ENCODE assay signal across 10 mouse cellular contexts in genomic region chr10:118991213-118991612, GRCm38 (mm10).
DNase-seq lines count a peak whose midpoint lies in the region; ATAC-seq and TF ChIP-seq lines count a peak whose summit lies in the region.
"Had no signal": no experiment of that assay in that cellular context is flagged by ENCODE, and none has a peak within 500 bp of the region (broad histone marks: within the 10 kb centered on the region; RNA-seq: fewer than 3 reads in every experiment).

No protein-coding gene starts in this region.

- no peak for TF ChIP-seq CTCF in kidney, postnatal 0 days (IDR thresholded peaks at IDR 0.05; ENCODE audit: low read depth)

- DNase-seq in kidney, postnatal 0 days (ENCODE audit: low spot score): peak; percentile 47
- peak; percentile 79 for DNase-seq in 3134 (ENCODE audit: extremely low read depth, insufficient read length, low spot score)
- DNase-seq in brain, adult 2 months (ENCODE audit: low read depth, low spot score): peak; percentile 78
- DNase-seq in heart, postnatal 36 days: peak; percentile 55 to 64
- no peak for DNase-seq in spleen, postnatal 4 days (ENCODE audit: low spot score in 2 of 2)
- DNase-seq in spleen, postnatal 36 days (ENCODE audit: low spot score in 2 of 2): no peak

- intact Hi-C loops in heart, postnatal 36 days (cut with DNase I): no loop called here

- no peaks in the 10 kb centered on the region for H3K4me1 ChIP-seq in kidney, postnatal 0 days (replicated peaks; ENCODE audit: insufficient read depth, low read length)
- H3K4me1 ChIP-seq in kidney, embryonic 14.5 days (ENCODE audit: control insufficient read depth, insufficient read depth, low read length): no peaks in the 10 kb centered on the region
- H3K4me1 ChIP-seq in forebrain, embryonic 12.5 days: no peaks in the 10 kb centered on the region
- H3K4me1 ChIP-seq: hindbrain, embryonic 10.5 days had no signal

- WGBS in kidney, postnatal 0 days: 26% methylated on average over 7 of the region's 7 CpGs
- 51% methylated on average over 7 of the region's 7 CpGs for WGBS in kidney, embryonic 14.5 days
- WGBS in forebrain, embryonic 12.5 days: 94% methylated on average over 7 of the region's 7 CpGs

- no peak overlapping the region for H3K9ac ChIP-seq in kidney, postnatal 0 days (ENCODE audit: low read depth, low read length)
- H3K9ac ChIP-seq in kidney, embryonic 14.5 days (ENCODE audit: low read depth, low read length): no peak overlapping the region
- no peak overlapping the region for H3K9ac ChIP-seq in forebrain, embryonic 12.5 days
- H3K9ac ChIP-seq: limb, embryonic 12.5 days had no signal

- ATAC-seq in kidney, postnatal 0 days (replicated peaks; ENCODE audit: low FRiP score, low read depth): no peak
- no peak for ATAC-seq in kidney, embryonic 14.5 days (ENCODE audit: low FRiP score, low TSS enrichment)
- ATAC-seq in forebrain, embryonic 12.5 days (ENCODE audit: low FRiP score): no peak

- no peak overlapping the region for H3K4me3 ChIP-seq in kidney, postnatal 0 days (replicated peaks; ENCODE audit: low read depth, low read length)
- no peak overlapping the region for H3K4me3 ChIP-seq in kidney, embryonic 14.5 days (ENCODE audit: low read length)
- no peak overlapping the region for H3K4me3 ChIP-seq in forebrain, embryonic 12.5 days (replicated peaks)
- H3K4me3 ChIP-seq: hindbrain, embryonic 10.5 days; limb, embryonic 12.5 days had no signal

- no peaks in the 10 kb centered on the region for H3K36me3 ChIP-seq in kidney, postnatal 0 days (ENCODE audit: insufficient read depth, low read length)
- H3K36me3 ChIP-seq in kidney, embryonic 14.5 days (ENCODE audit: control insufficient read depth, insufficient read depth, low read length): no peaks in the 10 kb centered on the region
- H3K36me3 ChIP-seq in forebrain, embryonic 12.5 days (replicated peaks): no peaks in the 10 kb centered on the region
- H3K36me3 ChIP-seq: hindbrain, embryonic 10.5 days; limb, embryonic 12.5 days had no signal

- H3K9me3 ChIP-seq in kidney, postnatal 0 days (replicated peaks; ENCODE audit: low read length): no peaks in the 10 kb centered on the region
- no peaks in the 10 kb centered on the region for H3K9me3 ChIP-seq in kidney, embryonic 14.5 days (ENCODE audit: control insufficient read depth, low read length)
- H3K9me3 ChIP-seq in forebrain, embryonic 12.5 days: no peaks in the 10 kb centered on the region
- H3K9me3 ChIP-seq: hindbrain, embryonic 10.5 days; limb, embryonic 12.5 days had no signal

- no peaks in the 10 kb centered on the region for H3K27me3 ChIP-seq in kidney, postnatal 0 days (ENCODE audit: insufficient read depth, low read length)
- no peaks in the 10 kb centered on the region for H3K27me3 ChIP-seq in kidney, embryonic 14.5 days (ENCODE audit: control insufficient read depth, insufficient read depth, low read length)
- H3K27me3 ChIP-seq in forebrain, embryonic 12.5 days: no peaks in the 10 kb centered on the region

- no peak overlapping the region for H3K27ac ChIP-seq in kidney, postnatal 0 days
- H3K27ac ChIP-seq in kidney, embryonic 14.5 days (ENCODE audit: low read depth, low read length): no peak overlapping the region
- H3K27ac ChIP-seq in forebrain, embryonic 12.5 days: no peak overlapping the region
- H3K27ac ChIP-seq: hindbrain, embryonic 10.5 days; limb, embryonic 12.5 days had no signal

- H3K4me2 ChIP-seq in kidney, postnatal 0 days (ENCODE audit: low read length): no peak overlapping the region
- H3K4me2 ChIP-seq in kidney, embryonic 14.5 days (replicated peaks; ENCODE audit: low read depth, low read length): no peak overlapping the region
- no peak overlapping the region for H3K4me2 ChIP-seq in forebrain, embryonic 12.5 days
- H3K4me2 ChIP-seq: limb, embryonic 12.5 days had no signal

Comparison
In these comparisons a context has a peak if more than half of its experiments do, and no peak if none do; other contexts are left out.
1. DNase-seq: peak in kidney, postnatal 0 days (single experiment), 3134 (single experiment), brain, adult 2 months (single experiment) and heart, postnatal 36 days (2 of 2); none in spleen, postnatal 4 days (0 of 2) and spleen, postnatal 36 days (0 of 2).